19 mouse cellular contexts compared by ENCODE assay signal in the genomic region with DNA sequence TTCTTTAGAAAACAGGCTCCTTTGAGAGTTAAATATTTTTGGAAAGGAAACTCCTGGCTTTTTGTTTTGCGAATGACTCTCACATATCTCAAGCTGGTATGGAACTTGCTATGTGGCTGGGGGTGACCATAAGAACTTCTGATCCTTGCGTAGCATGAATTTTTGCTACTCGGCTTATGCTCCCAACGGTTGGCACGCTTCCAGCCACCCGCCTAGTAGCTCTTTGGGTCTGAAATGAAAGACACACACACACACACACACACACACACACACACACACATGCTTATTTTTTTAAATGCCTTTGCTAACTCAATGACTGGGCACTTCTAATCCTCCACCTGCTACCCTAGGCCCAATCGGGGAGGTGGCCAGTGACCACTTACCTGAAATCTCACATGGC.
DNase-seq lines count a peak whose midpoint lies in the region; ATAC-seq lines count a peak whose summit lies in the region.
"Had no signal": no experiment of that assay in that cellular context is flagged by ENCODE, and none has a peak within 500 bp of the region (broad histone marks: within the 10 kb centered on the region; RNA-seq: fewer than 3 reads in every experiment).

No protein-coding gene starts in this region.

- no peak for ATAC-seq in forebrain, embryonic 13.5 days
- no peak for ATAC-seq in forebrain, embryonic 11.5 days (replicated peaks; ENCODE audit: low FRiP score)
- ATAC-seq: intestine, embryonic 16.5 days had no signal

- no peak overlapping the region for H3K4me3 ChIP-seq in forebrain, embryonic 13.5 days
- no peak overlapping the region for H3K4me3 ChIP-seq in forebrain, embryonic 11.5 days (ENCODE audit: low read depth, low read length)
- H3K4me3 ChIP-seq: hindbrain, embryonic 13.5 days; liver, embryonic 15.5 days; stomach, embryonic 15.5 days had no signal

- no peaks in the 10 kb centered on the region for H3K9me3 ChIP-seq in forebrain, embryonic 13.5 days (replicated peaks)
- no peaks in the 10 kb centered on the region for H3K9me3 ChIP-seq in forebrain, embryonic 11.5 days (ENCODE audit: control insufficient read depth, low read length)
- H3K9me3 ChIP-seq: hindbrain, embryonic 13.5 days; liver, embryonic 15.5 days; stomach, embryonic 15.5 days had no signal

- H3K9ac ChIP-seq in forebrain, embryonic 13.5 days, result no peak overlapping the region
- no peak overlapping the region for H3K9ac ChIP-seq in forebrain, embryonic 11.5 days (ENCODE audit: low read length)
- H3K9ac ChIP-seq: hindbrain, embryonic 13.5 days; liver, embryonic 15.5 days; stomach, embryonic 15.5 days had no signal

- peak overlapping the region; percentile 62; the same call in 1 of the 2 replicates for H3K27ac ChIP-seq in forebrain, embryonic 13.5 days
- H3K27ac ChIP-seq in forebrain, embryonic 11.5 days (ENCODE audit: low read depth, low read length), result no peak overlapping the region
- H3K27ac ChIP-seq: hindbrain, embryonic 13.5 days; kidney, postnatal 0 days; liver, embryonic 15.5 days; stomach, embryonic 15.5 days had no signal

- no peak overlapping the region for H3K4me2 ChIP-seq in forebrain, embryonic 13.5 days
- no peak overlapping the region for H3K4me2 ChIP-seq in forebrain, embryonic 11.5 days (ENCODE audit: low read depth, low read length, severe bottlenecking)
- H3K4me2 ChIP-seq: hindbrain, embryonic 13.5 days; liver, embryonic 15.5 days; stomach, embryonic 15.5 days had no signal

- 85% methylated on average over 7 of the region's 7 CpGs for WGBS in forebrain, embryonic 13.5 days
- WGBS in forebrain, embryonic 11.5 days, result 92% methylated on average over 7 of the region's 7 CpGs

- DNase-seq in forebrain, embryonic 11.5 days (ENCODE audit: low spot score), result no peak
- peak; percentile 28 to 30 for DNase-seq in kidney, postnatal 4 days
- no peak for DNase-seq in kidney, adult 8-10 months
- peak; percentile 47 for DNase-seq in testis, postnatal 10 days (ENCODE audit: low spot score)
- no peak for DNase-seq in testis, postnatal 14 days (ENCODE audit: low spot score)
- no peak for DNase-seq in layer of hippocampus, adult 11-12 months (ENCODE audit: low spot score)
- DNase-seq: cerebellum, adult 9-10 months; gastrocnemius, postnatal 25 days; heart, postnatal 10 days; lung, postnatal 10 days; retina, postnatal 1 day; spleen, adult 18-20 months had no signal

- peaks cover 7% of the 10 kb centered on the region for H3K4me1 ChIP-seq in forebrain, embryonic 13.5 days
- H3K4me1 ChIP-seq in forebrain, embryonic 11.5 days (replicated peaks; ENCODE audit: control insufficient read depth, insufficient read depth, low read length), result no peaks in the 10 kb centered on the region
- H3K4me1 ChIP-seq: hindbrain, embryonic 13.5 days; liver, embryonic 15.5 days; megakaryocyte, embryonic 14.5 days; stomach, embryonic 15.5 days had no signal

- H3K27me3 ChIP-seq in forebrain, embryonic 13.5 days, result no peaks in the 10 kb centered on the region
- H3K27me3 ChIP-seq in forebrain, embryonic 11.5 days (ENCODE audit: control insufficient read depth, insufficient read depth, low read length), result no peaks in the 10 kb centered on the region
- H3K27me3 ChIP-seq: hindbrain, embryonic 13.5 days; liver, embryonic 15.5 days; megakaryocyte, embryonic 14.5 days; stomach, embryonic 15.5 days had no signal

- no peaks in the 10 kb centered on the region for H3K36me3 ChIP-seq in forebrain, embryonic 13.5 days (ENCODE audit: poor library complexity, severe bottlenecking)
- no peaks in the 10 kb centered on the region for H3K36me3 ChIP-seq in forebrain, embryonic 11.5 days (ENCODE audit: control insufficient read depth, insufficient read depth, low read length)
- H3K36me3 ChIP-seq: hindbrain, embryonic 13.5 days; liver, embryonic 15.5 days; stomach, embryonic 15.5 days had no signal

Comparison
In these comparisons a context has a peak if more than half of its experiments do, and no peak if none do; other contexts are left out.
1. DNase-seq: peak in kidney, postnatal 4 days (2 of 2) and testis, postnatal 10 days (single experiment); none in forebrain, embryonic 11.5 days (single experiment), kidney, adult 8-10 months (0 of 2), testis, postnatal 14 days (single experiment) and layer of hippocampus, adult 11-12 months (single experiment).